Mouse (Mus musculus): ENCODE measurements at regions not wholly inside any gene's neighbourhood (a gene's known extent, or its start where the extent isn't known, plus 50 kb on each side); places are given as distances from the start of the nearest gene placed in this dataset.

DNA sequence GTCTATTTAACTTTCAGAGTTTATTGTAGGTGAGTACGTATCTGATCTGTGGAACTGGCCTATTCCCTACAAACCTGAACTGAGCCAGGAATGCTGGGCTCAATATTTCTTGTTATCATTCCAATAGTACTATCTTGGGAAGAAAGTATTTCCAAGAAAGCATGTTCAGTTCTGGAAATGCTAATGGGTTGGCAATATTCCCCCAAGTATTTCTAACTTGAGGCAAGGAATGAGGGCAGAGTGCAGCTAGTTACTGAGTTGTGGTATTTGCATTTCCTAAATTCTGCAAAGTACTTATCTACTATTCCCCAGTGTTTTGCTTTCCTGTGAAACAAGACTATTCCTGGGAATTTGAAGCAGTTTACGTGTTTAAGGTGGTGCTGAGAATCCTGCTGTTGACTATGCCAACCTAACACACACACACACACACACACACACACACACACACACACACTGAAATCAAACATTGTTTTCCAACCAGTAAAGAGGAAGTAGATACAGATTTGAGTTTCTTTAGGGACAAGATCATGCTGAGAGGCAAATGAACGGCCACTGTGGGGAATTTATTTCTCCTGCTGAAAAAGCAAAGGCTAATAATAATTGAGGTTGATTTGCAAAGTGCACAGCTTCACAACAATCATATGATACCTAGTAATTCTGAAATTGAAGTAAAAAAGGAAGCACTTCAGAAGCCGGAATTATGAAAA, 1248.4 kb upstream of the Zeb2 start:
- peak; percentile 63 for ATAC-seq (replicated peaks; ENCODE audit: poor library complexity)

DNA sequence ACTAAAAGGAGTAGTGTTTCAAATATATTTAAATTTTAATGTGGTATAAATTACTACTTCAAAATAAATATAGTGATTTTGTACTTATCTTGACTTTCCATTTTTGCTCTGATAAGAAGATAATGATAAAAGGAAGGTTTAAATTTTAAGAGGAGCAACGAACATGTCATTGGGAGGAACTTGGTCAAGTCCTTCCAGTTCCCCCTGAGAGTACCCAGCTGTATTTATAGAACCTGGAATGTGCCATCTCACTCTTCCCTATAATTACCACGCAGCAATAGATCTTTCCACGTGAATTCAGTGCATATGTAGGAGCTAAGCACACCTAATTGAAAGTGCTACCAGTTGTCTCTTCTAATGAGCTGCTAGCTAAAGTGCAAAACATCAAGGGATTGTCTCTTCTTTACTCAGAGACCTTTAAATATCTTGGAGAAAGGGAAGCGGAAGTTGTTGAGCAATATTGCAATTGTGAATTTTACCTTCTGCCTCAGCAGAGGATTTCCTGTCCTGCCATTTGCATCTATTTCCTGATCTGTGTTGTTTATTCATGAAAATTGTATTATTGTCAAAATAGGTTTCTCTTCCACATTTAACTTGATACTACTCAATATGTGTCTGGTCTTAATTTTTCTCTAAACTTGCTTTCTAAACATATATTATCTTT, 1243.0 kb upstream of the Zeb2 start:
- ATAC-seq (replicated peaks; ENCODE audit: poor library complexity) = peak; percentile 68

DNA sequence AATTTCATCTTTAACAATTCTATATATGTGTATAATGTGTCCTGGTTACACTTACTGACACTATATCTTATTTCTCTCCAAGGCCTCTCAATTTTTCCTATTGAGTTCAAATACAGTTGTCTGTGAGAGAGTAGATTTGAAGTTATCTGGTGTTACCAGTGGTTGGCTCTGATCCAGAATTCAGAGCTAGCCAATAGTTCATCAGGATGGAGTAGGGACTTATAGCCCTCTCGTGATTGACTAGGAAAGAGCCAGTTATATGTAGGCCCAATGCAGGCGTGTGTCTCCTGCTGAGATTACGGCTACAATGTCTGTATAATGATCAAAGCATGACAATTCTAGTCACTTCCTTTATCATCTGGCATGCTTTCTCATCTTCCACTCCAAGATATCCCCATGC, 1241.0 kb upstream of the Zeb2 start:
- peak; percentile 63 for ATAC-seq (replicated peaks; ENCODE audit: poor library complexity)

DNA sequence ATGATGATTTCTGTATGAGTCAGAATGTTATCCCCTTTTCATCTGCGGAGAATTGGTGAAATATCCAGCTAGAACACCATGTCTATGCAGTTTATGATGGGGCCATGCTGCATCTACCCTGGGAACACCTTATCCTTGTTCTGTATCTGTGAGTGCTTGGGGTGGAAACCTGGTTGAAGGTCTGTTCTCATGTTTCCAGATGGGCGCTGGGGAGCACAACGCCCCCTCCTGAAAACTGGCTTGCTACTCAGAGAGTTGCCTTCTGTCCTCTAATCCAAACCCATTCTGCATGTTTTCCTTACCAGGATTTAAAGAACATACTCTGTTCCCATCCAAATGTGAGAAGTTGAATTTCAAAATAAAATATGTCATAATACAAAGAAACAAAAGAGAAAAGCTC, 1239.5 kb upstream of the Zeb2 start:
- ATAC-seq (replicated peaks; ENCODE audit: poor library complexity) = no peak

DNA sequence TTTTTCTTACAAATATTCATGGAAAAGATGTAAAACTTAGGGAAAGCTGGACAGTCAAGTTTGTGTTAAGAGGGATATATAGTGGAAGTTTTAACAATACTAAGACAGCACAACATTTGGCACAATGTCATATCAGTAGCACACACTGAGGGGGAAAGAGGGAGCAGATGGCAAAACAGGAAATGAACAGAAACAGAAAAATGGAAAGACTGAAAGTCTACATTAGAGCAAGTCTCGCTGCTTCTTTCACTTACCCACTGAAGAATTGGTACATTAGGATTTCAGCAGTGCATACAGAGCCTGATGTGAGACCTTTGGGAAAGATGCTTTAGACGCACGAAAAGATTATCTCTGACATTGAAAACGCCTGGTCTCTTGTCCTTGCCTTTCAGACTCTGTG, 1223.5 kb upstream of the Zeb2 start:
- no peak for ATAC-seq (replicated peaks; ENCODE audit: poor library complexity)

DNA sequence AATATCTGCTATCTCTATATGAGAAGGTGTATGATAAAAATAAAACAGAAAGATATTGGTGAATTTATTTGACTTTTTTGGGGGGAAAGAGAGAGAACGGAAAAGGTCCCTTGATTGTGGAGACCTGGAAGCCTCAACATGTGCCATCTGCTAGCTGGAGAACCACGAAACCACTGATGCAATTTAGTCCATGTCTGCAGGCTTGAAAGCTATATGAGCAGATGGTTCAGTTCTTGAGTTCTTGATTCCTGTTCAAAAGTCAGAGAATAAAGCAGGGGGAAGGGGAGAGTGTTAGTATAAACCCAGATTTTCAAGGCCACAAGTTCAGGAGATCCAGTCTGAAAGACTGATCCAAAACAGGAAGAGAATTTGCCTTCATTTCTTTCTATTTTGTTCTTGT, 1199.5 kb upstream of the Zeb2 start:
- ATAC-seq (replicated peaks; ENCODE audit: poor library complexity) = no peak

DNA sequence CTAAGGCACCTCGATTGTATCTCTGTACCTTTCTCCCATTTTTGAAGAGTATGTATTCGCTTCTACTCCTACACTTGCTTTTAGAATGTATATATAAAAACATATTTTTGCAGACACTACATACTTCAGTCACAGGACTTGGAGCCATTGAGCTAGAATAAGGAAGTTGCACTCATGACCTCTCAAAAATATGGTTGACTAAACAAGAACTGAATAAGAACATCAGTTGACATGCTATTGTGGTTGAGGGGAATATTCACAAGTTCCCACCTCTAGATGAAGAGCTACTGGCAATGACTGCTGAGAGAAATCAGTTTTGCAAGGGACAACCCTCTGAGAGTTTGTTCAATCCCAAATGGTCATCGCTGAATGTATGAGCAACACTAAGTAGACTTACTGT, 1198.0 kb upstream of the Zeb2 start:
- ATAC-seq (replicated peaks; ENCODE audit: poor library complexity) = no peak

DNA sequence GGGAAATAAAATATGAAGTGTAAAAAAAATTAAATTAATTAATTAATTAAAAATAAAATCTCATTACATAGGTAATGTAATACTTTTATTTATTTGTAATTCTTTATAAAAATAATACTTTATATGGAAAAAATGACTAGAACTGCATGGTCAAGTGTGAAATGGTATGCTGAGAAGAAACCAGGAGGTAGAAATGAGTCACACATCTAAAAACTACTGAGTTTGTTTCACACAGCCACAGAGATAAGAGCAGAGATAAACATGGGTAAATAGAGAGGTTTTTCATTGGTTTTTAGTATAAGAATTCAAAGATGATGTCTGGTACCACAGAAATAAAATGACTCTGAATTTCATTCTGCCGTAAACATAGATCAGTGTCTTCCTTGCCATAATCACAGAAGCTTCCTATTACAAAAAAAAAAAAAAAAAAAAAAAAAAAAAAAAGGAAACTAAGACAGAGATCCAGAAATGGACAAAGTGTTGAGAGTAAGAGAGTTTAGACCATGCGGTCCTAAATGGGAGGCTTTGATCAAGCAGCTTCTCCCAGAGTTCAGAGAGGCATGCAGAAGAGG, 1190.5 kb upstream of the Zeb2 start:
- ATAC-seq (replicated peaks; ENCODE audit: poor library complexity) = no peak

DNA sequence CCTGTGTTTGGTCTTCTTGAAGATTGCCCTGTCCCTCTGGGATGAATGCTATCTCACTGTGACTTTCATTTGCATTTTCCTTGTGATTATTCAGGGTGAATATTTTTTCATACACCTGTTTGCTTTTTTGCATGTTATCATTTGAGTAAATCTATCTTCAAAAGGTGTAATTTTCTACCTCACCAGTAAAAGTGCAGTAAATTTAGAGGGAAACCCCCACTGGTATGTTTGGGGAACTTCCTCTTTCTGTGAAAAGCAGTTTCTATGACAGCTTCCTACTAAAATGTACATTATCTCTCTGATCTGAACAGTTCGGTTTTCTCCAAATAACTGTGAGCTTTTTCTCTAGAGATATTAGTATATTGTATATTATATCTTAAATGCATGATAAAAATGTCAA, 1185.4 kb upstream of the Zeb2 start:
- ATAC-seq (replicated peaks; ENCODE audit: poor library complexity) = peak; percentile 61

DNA sequence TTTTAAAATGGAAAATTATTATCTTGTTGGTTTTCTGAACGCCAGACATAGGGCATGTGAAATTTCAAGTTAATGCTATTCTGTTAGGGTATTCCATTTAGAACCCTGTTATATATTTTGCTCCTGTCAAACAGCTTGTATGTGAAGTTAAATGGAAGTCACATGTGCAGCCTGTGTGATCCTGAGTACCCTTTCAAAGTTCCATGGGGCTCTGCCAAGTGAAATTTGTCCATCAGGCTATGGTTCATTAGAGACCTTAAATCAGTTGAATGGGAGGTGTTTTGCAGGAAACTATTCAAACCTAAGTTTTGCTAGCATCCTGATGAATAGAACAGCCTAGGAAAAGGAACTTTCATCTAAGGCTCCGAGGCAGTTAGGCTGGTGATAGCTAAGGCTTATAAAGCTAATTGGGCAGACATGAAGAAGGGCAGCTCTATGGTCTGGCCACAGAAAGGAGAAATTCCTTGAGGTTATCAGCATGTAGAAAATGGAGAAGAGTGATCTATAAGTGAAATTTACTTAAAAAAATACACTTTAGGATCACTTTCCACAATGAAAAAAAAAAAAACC, 1180.2 kb upstream of the Zeb2 start:
- no peak for ATAC-seq (replicated peaks; ENCODE audit: poor library complexity)

DNA sequence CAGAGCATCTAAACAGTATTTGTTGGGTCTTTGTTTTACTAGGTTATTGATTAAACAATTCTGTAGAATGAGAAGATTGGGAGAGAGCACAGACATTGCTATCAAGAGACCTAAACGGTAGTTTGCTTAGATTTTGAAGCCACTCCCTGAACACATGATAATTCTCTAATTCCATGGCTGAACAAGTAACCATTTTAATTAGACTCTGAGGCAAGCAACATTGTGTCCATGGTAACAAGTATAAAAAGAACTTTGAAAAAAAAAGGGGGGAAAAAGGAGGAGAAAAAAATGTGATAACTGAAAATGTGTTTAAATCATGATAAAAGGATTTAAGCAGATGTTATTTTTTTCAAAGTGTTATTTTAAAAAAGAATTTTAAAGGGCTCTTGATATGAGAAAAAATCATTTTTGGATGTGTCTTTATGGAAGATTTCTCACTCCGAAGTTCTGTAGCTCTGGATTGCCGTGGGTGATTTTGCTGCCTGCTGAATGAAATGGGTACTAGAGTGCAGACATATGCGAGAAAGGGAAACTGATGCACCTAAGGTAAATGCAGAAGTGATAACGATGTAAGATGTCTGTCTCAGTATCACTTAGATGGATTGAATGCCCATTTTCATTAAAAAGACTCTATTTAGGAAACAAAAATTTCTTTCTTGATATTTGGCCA, 1166.9 kb upstream of the Zeb2 start:
- ATAC-seq (replicated peaks; ENCODE audit: poor library complexity) = no peak

DNA sequence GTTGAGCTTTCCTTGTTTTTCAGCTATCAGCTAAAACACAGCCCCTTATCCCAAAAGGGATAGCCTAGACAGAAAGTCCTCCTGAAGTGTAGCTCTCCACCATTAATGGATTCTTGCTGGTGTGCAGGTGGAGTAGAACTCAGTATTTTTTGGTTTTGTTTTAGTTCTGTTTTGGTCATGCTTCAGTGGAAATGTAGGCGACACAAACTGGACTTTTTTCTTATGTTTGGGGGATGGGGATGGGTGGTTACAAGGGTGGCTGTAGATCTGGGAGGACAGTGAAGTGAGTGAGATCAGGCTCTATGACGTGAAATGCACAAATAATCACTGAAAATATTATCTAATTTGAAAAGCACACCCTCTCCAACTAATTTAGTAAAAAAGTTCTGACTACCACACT, 1163.6 kb upstream of the Zeb2 start:
- ATAC-seq (replicated peaks; ENCODE audit: poor library complexity) = no peak

DNA sequence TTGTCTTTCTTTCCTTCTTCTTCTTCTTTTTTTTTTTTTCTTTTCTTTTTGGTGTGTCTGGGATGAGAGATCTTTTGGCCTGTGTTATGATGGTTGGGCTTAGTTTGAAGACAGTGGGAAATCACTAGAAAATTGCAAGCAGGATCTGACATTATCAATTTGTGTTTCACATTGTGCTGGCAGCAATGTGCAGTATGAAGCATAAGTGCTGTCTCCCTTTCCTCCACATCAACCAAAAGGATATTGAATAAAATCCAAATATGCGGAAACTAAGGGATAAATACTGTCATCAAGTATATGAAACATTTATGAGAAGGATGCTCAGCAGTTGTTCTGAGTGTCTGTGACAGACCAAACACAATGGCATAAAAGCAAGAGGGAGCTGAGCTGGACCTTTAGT, 1144.4 kb upstream of the Zeb2 start:
- ATAC-seq (replicated peaks; ENCODE audit: poor library complexity) = no peak

DNA sequence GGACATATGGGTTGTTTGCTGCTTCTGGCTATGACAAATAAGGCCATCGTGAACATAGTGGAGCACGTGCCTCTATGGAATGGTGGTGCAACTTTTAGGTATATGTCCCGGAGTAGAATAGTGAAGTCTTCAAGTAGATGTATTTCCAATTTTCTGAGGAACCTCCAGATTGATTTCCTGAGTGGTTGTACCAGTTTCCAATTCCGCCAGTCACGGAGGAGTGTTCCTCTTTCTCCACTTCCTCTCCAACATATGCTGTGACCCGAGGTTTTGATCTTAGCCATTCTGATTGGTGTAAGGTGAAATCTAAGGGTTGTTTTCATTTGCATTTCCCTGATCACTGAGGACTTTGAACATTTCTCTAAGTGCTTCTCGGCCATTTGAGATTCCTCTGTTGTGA, 1134.4 kb upstream of the Zeb2 start:
- peak; percentile 64 for ATAC-seq (replicated peaks; ENCODE audit: poor library complexity)

DNA sequence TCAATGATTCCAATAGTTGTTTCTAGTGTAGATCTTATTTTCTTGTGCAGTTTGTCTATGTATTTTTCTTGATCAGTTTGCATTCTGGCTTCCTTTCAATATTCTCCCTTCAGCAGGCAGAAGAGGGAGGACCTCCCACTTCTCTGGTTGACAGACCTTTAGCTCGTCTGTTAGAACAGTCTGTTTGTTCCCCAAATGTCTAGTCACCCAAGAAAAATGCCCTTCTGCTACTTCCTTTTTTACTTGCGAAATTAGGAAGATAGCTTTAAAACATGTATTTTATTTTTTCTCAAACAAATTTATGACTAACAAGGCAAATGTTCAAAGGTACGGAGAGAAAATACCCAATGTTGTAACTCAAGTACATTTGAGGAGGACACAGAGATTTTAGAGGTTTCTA, 1128.5 kb upstream of the Zeb2 start:
- peak; percentile 85 for ATAC-seq (replicated peaks; ENCODE audit: poor library complexity)

DNA sequence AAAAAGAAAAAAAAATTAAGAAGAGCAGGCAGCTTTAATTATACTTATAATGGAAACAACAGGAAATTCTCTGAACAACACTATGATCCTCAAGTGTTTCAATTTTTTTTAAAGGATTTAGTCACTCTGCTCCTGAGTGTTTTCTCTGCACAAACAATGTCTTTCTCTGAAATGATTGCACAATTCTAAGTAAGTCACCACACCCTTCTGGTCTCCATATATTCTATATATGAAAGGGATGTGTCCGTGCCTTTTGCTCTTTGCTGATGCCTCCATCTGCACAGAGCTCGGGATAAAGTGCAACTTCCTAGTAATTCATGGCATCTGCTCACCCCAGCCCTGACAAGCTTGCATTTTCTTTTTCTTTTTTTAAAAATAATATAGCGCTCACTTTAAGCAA, 1127.5 kb upstream of the Zeb2 start:
- ATAC-seq (replicated peaks; ENCODE audit: poor library complexity) = no peak

DNA sequence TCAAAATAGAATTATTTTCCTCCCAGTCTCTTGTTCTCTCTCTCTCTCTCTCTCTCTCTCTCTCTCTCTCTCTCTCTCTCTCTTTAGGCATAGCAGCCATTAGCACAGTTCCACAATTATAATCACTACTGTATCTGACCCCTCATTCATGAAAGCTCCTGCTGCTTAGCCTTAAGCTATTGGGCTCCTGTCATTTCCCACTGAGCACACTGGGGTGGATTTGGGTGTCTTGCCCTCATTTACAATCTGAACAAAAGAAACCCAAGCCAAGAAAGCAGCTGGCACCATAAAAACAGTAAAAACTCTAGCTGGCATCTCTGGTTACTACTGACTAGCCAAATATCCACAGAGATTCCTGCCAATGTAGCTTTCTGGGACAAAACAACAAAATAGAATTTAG, 1125.6 kb upstream of the Zeb2 start:
- ATAC-seq (replicated peaks; ENCODE audit: poor library complexity) = no peak

DNA sequence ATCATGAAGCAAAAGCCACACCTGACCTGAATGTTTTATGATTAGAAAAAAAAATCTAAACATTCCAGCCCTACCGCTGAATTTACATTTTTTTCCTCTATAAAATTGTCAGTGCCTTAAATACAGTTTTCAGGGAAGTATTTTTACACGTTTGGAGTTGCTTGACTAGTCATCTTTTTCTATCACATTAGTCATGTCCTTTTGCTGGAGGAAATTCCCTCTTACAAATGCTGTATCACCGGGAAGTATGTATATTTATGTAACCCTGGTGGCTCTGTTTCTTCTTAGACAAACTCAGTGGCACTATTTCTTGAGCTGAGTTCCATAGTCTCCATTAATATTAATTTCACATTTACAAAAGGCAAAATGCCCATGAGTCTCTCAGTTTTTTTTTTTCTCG, 1122.7 kb upstream of the Zeb2 start:
- ATAC-seq (replicated peaks; ENCODE audit: poor library complexity) = no peak

DNA sequence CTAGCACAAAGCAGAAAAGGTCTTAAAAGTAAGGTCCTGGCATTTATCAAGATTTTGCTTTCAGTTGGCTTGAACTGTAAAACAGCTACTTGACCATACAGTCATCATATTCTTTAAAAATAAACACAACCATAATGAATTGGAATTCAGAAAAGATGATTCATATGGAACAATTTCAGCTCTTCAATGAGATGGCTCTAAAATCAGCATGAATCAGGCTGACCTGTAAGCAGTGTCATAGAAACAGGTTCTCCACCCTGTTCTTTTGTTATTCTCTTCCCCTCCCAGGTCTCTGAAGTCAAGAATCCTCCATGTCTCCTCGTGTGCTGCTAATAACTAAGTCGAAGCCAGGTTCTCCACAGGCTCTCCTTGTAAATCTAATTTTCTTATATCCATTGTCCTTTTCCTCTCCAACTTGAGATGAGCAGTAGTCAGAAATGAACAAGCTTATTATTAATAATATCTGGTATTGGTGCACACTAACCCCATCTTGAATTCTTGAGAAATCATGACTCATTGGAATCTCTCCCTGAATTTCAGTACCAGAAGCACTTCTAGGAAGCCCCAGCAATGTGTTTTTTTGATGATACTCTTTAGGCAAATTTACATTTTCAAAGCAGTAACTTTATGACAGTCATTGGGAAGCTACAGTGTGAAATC, 1113.7 kb upstream of the Zeb2 start:
- no peak for ATAC-seq (replicated peaks; ENCODE audit: poor library complexity)

DNA sequence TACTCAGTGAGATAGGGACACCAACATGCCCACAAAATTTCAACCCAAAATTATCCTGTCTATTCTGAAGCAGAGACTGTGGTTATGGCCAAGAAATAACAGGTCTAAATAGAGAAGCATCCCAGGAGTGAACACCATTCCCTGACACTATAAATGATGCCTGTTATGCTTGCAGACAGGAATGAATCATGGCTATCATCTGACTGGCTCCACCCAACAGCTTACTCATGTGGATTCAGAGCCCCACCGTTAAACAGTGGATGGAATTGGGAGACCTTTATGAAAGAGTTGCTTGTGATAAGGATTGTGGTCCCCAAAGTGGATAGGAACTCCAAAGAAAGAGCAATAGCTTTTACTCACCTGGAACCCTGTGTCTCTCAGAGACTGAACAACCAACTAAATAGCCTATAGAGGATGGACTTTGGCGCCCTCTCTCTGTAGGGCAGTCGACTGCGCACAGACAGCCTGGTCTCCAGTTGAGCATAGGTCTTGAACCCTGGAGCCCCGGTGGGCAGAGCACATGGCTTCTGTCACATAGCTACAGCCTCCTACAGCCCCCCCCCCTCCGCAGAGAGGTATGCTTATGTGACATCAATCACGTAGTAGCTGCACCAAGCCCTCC, 1101.3 kb upstream of the Zeb2 start:
- peak; percentile 46; the same call in 1 of the 2 replicates for ATAC-seq (replicated peaks; ENCODE audit: poor library complexity)

DNA sequence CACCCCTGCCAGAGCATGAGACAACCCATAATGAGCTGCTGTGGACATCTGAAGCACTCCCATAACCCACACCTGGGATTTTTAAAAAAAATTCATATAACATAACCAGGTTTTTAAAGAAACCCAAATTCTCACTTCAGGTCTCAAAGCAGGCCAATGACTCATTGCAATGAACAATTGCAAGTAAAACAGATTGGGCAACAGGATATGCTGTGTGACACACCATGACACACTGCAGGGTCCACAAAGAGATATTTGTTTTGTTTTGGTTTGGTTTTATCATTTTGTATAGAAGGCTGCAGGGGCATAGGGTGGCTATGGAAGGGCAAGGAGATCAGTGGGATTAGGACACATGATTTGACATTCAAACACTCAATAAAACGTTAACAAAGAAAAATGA, 1082.1 kb upstream of the Zeb2 start:
- ATAC-seq (replicated peaks; ENCODE audit: poor library complexity) = no peak

Measured in megakaryocyte progenitor cell, adult 5-6 weeks (primary cell).